Mouse (Mus musculus) liver (tissue): Measurements from ENCODE around the gene Cks1brt.
"Not testable (repeated sequence)": the region's sequence is repeated elsewhere in the genome, so short reads cannot be mapped to it uniquely, and the experiment has no call there.

Experiments used
- DNase-seq: peaks from one replicate; pipeline ENCODE4 v3.0.0-alpha.2; 2020; ENCODE audit warnings: mixed read lengths

Gene Cks1brt

DNA sequence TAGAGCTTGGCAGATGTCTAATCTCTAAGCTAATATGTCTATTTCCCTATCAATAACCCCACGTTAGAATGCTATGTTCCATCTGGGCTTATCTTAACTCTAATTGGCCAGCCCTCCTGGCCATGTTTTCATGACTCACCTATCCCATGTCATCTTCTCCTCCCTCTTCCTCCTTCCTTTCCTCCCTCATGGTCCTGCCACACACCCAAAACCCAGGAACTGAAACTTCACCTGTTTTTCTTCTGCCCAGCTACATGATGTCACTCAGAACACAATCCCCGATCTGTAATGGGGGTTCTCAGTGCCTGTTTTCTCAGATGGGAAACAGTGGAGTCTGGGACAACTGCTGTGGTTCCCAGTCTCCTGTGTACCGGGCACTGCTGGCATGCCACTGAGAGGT is at the start of gene Cks1brt:
TSS of gene Cks1brt (plus strand) at position 301 of the 400 bp plus-strand sequence.
- DNase-seq = no peak

DNA sequence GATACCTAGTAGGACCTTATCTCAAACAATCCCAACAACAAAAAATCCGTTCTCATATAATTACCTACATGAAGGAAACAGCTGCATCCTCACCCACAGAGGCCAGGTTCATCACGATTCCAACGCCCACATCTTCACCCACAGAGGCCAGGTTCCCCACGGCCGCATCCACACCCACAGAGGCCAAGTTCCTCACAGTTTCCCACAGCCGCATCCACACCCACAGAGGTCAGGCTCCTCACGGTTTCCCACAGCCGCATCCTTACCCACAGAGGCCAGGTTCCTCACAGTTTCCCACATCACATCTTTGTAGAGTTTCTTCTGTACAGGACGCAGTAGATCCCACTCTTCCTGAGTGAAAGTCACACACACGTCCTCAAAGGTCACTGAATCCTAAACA is 38.5 kb upstream of the Cks1brt start:
- DNase-seq = no peak

DNA sequence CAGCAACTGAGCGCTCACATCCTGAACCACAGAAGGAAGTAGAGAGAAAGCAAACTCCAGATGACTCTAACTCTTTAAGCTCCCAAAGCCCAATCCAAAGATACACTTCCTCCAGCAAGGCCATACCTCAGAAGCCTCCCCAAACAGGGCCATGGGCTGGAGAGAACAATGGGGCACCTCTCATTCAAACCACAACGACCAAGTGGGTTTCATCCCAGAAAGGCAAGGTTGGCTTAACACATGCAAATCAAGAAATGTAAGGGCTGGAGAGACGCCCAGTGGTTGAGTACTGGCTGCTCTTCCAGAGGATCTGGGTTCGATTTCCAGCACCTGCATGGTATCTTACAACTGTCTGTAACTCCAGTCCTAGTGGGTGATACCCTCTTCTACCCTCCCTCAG is 36.2 kb upstream of the Cks1brt start:
- DNase-seq = no peak

DNA sequence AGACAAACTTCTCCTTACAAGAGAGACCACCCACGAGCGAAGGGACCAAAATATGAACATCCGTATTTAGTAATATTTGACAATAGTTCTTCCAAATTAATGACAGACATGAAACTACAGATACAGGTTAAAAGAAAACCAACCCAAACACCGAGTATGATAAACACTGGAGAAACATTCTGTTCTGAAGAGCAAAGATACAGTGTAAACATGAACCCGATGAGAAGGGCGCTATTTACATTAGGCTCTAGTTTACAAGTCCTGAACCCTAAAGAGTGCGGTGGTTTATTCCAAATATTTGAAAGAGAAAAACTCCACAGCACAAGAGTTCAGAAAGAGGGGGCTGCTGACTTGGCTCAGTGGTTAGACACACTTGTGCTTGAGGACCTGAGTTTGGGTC is 34.7 kb upstream of the Cks1brt start:
- DNase-seq = no peak

DNA sequence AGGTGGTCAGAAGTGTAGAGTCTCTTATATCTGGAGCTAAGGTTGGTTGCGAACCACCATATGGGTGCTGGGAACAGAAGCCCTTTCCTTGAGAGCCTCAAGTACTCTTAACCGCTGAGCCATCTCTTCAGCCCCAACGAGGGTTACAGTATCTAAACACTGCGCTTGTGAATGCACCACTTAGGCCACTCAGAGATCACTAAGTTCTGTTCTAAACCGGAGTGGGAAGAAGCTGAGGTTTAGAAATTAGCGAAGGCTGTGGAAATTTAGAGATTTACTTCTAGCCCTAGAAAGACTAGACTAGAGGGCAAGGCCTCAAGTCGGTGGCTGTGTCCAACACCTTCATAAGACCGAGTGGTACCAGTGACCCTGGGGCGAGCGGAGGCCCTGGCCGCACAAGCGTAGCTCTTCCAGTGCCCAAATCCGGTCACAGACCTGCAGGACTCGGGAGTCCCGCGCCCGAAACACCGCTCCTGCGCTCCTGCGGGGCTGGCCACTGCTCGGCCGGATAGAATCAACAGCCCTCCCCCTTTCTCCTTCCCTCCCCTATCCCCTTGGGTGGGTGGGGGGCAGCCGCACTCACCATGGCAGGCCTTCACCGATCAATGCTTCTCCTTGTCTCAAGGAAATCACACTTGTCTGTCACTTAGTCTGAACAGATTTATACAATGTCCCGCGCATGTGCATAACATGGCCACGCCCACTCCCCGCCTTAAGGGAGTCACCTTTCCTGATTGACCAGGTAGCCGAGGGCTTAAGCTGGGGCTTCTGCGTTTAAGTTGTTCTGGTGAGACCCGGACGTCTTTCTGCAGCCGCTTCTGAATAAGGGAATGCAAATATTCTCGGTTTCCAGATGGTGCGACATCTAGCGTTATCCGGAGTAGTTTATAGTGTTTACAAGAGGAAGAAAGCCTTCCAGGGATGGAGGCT is 32.4 kb upstream of the Cks1brt start:
- DNase-seq = peak; percentile 74

DNA sequence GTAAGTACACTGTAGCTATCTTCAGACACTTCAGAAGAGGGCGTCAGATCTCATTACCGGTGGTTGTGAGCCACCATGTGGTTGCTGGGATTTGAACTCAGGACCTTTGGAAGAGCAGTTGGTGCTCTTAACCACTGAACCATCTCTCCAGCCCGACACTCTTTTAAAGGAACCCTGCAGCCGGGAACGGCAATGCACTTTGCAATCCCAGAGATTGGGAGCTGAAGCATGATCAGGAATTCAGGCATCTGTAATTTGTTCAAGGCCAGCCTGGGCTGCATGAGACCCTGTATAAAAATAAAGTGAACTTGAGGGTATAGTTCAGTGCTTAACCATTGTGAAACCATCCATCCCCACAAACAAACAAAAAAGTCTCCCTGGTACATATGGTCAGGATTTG is 31.5 kb upstream of the Cks1brt start:
- DNase-seq = not testable (repeated sequence)

DNA sequence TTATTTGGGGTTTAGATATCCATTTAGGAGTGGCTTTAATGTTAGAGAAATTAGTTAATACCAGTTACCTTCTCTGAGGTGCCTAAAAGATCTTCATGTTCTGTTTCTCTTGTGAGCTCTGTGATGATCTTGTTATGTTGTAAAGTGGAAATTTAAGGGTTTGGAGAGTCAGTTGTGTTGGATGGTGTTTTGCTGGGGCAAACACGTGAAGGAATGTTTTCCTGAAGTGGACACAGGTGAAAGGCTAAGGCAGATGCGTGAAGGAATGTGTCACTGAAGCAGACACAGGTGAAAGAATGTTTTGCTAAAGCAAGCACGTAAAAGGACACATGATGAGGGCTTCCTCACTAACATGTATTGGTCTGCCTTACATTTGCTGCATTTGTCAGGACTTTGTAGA is 28.7 kb upstream of the Cks1brt start, which contains the start of gene Zfp791:
TSS of gene Zfp791 (minus strand) at position 101 of the 400 bp plus-strand sequence.
- no peak for DNase-seq

DNA sequence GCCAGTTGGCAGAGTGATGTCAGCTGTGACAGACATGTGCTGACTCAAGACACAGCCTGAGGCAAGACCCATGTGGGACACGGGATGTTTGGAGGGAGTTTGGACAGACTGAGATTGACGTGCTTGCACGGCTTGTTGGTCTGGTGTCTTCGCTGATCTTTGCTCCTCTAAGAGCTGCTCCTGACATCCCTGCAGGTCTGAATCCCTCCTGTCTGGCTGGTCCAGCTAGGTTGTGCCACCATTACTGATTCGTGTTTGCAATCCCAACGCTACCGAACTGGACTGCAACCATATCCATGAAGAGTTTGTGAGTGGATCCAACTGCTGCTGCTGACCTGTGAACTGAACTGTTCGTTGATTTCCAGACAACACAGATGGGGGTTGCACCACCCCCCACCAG is 28.0 kb upstream of the Cks1brt start:
- no peak for DNase-seq

DNA sequence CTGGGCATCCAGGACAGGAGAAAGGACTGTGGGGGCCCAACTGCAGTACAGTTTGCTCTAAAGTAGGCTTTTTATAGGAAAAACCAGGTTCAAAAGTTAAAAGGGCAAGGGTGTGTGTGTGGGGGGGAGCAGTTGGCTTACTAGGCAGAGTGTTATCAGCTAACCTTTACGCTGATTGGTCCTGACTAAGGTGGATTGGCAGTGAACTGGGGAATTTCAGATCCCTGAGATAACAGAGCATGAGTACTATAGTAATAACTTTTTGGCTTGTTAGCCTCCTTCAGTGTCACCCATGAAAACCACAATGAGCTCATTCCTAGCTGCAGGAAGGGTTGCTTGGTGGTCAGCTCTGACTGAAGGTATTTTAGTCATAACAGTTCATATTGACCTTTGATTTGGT is 19.4 kb upstream of the Cks1brt start:
- no peak for DNase-seq

DNA sequence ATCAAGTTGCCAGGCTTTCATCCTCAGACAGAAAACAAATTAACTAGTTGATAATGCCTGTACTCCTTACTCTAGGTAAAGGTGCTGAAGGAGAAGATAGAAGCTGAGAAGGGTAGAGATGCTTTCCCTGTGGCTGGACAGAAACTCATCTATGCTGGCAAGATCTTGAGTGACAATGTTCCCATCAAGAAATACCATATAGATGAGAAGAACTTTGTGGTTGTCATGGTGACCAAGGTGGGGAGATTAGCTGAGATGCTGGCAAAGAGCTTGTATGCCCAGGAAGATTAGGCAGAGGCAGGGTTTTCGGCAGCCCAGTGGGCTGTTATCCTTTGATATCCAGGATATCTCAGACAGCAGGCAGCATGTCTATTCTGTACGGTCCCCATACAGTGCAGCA is 16.0 kb upstream of the Cks1brt start:
- not testable (repeated sequence) for DNase-seq

DNA sequence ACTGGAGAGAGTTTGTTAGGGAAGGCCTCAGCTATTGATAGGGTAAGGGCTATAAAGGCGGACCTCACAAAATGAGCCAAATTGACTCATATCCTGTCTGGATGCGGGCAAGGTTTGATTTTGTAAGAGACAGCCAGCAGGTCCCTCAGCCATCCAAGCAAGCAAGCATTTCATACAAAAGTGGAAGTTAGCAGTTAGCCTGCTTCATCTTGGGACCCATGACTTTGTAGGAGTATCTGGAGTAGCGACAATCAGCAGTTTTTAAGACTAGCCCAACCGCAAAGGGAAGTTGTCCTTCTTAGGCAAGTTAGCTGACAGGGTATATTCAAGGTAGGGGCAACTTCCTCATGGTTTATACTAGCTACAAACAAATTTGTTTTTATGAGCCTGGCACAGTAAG is 9.2 kb upstream of the Cks1brt start:
- no peak for DNase-seq

DNA sequence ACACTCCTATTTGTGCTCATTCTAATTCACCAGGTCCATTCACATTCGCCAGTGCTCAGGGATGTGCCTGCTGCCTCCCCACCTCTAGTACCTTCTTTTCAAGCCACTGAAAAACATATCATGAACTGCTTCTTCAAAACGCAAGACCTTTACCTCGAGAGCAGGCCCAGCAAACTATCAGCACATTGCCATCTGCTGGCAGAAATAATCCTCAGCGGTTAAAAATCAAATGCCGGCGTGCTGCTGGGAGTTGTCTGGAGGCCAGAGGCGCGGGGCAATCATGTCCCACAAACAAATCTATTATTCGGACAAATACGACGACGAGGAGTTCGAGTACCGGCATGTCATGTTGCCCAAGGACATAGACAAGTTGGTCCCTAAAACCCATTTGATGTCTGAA is 19.6 kb downstream of the Cks1brt start:
- DNase-seq = peak; percentile 26

DNA sequence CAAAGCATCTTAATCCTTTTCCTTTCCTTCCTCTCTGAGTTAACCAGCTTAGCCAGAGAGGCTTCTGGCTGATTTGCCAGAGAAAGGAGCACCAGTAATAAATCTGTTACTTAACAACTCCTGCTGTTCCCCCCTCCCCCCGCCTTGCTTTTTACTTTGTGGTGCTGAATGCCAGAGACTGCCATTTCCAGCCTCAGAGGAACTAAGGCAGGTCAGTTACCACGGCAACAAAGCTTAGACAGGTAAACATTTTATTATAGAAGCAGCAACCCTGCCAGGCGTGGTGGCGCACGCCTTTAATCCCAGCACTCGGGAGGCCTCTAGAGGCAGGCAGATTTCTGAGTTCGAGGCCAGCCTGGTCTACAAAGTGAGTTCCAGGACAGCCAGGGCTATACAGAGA is 24.2 kb downstream of the Cks1brt start:
- DNase-seq = no peak

DNA sequence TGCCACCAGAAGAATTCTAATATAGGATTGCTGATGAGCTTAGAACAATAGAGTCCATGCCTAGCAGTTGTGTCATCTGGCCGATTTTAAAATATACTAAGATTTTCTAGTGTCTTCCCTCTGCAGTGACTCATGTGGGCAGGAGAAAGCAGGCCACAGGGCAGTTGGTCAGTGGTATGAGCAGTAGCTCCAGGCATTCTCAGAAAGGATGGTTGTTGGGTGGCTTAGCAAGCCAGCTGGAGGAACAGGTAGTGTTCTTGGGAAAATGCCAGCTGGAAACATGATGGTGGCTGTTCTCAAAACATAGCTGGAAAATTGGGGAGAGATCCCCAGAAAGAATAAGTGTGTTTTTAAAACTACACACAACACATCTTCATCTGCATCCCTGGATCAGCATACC is 40.6 kb downstream of the Cks1brt start:
- no peak for DNase-seq

DNA sequence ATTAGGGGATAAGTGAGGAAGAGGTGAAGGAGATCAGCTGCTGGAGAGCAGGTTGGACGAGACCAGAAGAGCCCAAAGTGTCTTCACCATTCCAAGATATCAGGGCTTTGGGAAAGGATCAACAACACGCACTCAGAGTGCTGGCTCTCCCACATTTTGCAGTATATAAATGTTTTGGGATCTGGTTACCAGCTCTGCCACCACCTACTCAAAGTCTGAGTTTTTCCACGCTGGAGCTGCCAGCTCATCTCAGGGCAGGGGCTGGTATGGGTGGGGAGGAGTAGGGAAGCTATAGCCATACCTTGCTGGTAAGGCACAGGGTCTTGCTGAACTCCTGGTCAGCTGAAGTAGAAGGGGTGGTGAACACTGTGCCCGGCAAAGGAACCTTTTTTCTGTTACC is 68.5 kb downstream of the Cks1brt start:
- no peak for DNase-seq

DNA sequence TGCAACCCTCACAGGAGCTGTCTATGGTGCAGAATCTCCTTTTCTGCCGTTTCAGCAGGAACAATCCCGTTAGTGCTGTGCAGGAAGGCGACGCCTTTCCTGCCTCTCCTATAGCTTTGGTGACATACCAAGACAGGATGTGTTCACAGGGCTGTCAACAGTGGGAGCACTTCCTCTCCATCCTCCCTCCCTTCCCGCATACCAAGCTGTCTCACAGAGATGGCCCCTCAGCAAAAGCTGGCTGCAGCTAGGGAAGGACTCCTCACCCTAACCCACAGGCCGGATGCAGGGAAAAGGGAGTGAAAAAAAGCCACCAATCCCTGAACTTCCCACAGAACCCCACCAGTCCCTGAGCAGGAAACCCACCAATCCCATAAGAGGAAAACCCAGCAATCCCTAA is 69.3 kb downstream of the Cks1brt start:
- peak; percentile 11 for DNase-seq
